Mouse (Mus musculus) liver, postnatal 0 days (tissue): ENCODE data around the gene Dscaml1.

Experiments used
- CTCF ChIP-seq: sonication (generic); IDR thresholded peaks from 2 replicates; pipeline ENCODE4 v1.5.1; 2016; ENCODE audit warnings: antibody characterized with exemption, low read depth
- EP300 ChIP-seq: IDR thresholded peaks from 2 replicates; pipeline ENCODE4 v1.6.1; 2016; ENCODE audit warnings: antibody characterized with exemption, low read depth, mild to moderate bottlenecking

DNA sequence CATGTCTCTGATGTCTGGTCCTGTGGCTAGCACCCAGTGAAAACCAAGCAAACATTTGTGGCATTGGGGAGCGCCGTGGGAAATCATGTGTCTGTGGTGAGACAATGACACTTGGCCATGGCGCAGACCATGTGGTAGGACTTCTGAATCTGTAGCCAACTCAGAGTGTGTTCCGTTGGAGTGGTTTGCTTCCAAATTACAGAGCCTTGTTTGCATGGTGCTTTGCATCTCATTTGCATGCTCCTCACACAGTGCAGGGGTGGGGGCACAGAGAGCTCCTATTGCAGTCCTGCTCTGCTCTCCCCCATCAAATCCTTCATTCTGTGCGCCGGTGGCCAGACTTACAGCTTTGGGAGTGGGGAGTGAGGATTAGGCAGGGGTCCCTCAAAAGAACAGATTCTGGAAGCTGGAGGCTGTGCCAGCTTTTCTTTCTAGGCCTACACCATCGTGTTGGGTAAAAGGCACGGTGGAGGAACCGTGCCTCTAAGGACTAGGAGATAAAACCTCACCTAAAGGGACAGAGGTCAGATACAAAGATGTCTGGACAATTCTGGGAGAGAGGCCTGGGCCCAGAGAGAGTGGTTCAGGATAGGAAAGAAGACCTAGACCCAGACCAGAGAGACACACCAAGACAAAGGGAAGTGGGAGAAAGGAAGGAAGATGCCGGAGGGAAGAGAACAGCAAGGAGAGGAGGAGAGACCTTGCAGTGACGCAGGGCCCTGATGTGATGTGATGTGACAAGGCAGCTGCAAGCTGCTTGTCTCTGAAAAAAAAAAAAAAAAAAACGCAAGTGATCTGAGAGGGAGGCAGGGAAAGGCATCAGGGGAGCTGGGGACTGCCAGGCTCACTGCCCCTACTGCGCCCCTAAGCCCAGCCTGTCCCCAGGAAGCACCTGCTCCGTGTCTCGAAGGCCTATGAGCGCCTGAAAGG, 237.2 kb downstream of the Dscaml1 start:
- TF ChIP-seq EP300 (no peak), CTCF (no peak)
